In the genomic region with DNA sequence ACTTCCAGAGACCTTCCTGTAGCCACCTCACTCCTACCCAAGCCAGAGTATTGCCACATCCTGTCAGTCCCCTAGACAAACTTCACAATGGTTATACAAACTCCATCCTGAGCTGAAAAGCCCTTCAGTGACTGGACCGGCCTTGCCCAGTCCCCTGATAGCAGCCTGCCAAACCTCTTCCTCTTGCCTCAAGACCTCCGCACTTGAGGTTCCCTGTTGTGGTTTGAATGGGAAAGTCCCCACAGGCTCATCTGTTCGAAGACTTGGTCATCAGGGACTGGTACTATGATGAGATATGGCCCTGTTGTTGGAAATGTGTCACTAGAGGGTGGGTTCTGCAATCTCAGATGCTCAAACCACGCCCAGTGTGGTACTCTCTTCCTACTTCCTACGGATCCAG, we compare ENCODE assay signal across 13 mouse cellular contexts.
DNase-seq lines count a peak whose midpoint lies in the region; ATAC-seq and TF ChIP-seq lines count a peak whose summit lies in the region.
"Had no signal": no experiment of that assay in that cellular context is flagged by ENCODE, and none has a peak within 500 bp of the region (broad histone marks: within the 10 kb centered on the region; RNA-seq: fewer than 3 reads in every experiment).

No protein-coding gene starts in this region.

- H3K4me2 ChIP-seq in lung, embryonic 14.5 days = no peak overlapping the region
- H3K4me2 ChIP-seq: limb, embryonic 12.5 days; stomach, embryonic 15.5 days had no signal

- no peak for ATAC-seq in lung, embryonic 14.5 days (ENCODE audit: insufficient read depth)
- peak; percentile 67 for ATAC-seq in common myeloid progenitor, adult 5-6 weeks (replicated peaks; ENCODE audit: low read depth, poor library complexity, severe bottlenecking)
- ATAC-seq: forebrain, postnatal 0 days; hindbrain, postnatal 0 days had no signal

- WGBS in cerebellum, adult 2 months = 94% methylated on average over 5 of the region's 5 CpGs
- WGBS in lung, embryonic 14.5 days = 54% methylated on average over 5 of the region's 5 CpGs
- WGBS in lung, adult 2 months = 34% methylated on average over 5 of the region's 5 CpGs

- no peak for TF ChIP-seq POLR2A in cerebellum, adult 2 months (IDR thresholded peaks at IDR 0.05; ENCODE audit: borderline replicate concordance, insufficient read depth, low read length)
- no peak for TF ChIP-seq POLR2A in lung, adult 2 months (IDR thresholded peaks at IDR 0.05; ENCODE audit: borderline replicate concordance, extremely low read depth, low read depth, low read length)

- no peak overlapping the region for H3K27ac ChIP-seq in cerebellum, adult 2 months (ENCODE audit: insufficient read depth, low read length)
- peak overlapping the region; percentile 56; the same call in 1 of the 2 replicates for H3K27ac ChIP-seq in lung, embryonic 14.5 days (ENCODE audit: low read depth)
- H3K27ac ChIP-seq: hindbrain, postnatal 0 days; limb, embryonic 12.5 days; stomach, embryonic 15.5 days had no signal

- no peak overlapping the region for H3K9ac ChIP-seq in lung, embryonic 14.5 days
- H3K9ac ChIP-seq: forebrain, postnatal 0 days; limb, embryonic 12.5 days; stomach, embryonic 15.5 days had no signal

- H3K36me3 ChIP-seq in lung, embryonic 14.5 days (ENCODE audit: insufficient read depth) = no peaks in the 10 kb centered on the region
- H3K36me3 ChIP-seq: limb, embryonic 12.5 days; stomach, embryonic 15.5 days had no signal

- DNase-seq in cerebellum, adult 9-11 months = peak; percentile 38
- DNase-seq in cerebellum, adult 2 months = no peak
- DNase-seq in lung, embryonic 14.5 days = no peak
- DNase-seq in lung, adult 2 months = no peak
- DNase-seq in monocyte, adult 2 months (ENCODE audit: low read depth in 1 of 2, low spot score in 2 of 2) = peak; percentile 53 to 65
- DNase-seq in urinary bladder, postnatal 10 days (ENCODE audit: low spot score) = no peak
- DNase-seq in left cerebral cortex, postnatal 36 days (ENCODE audit: low spot score in 2 of 2) = no peak
- DNase-seq: forebrain, postnatal 0 days had no signal

- no peak for TF ChIP-seq CTCF in cerebellum, adult 2 months (IDR thresholded peaks at IDR 0.05; ENCODE audit: borderline replicate concordance, insufficient read depth, low read depth, low read length)
- no peak for TF ChIP-seq CTCF in lung, embryonic 14.5 days (IDR thresholded peaks at IDR 0.05; ENCODE audit: low read depth)
- no peak for TF ChIP-seq CTCF in lung, adult 2 months (IDR thresholded peaks at IDR 0.05; ENCODE audit: insufficient read depth, low read length)

- no peaks in the 10 kb centered on the region for H3K27me3 ChIP-seq in cerebellum, adult 2 months (ENCODE audit: control insufficient read depth, insufficient read depth, low read length)
- H3K27me3 ChIP-seq in lung, embryonic 14.5 days (ENCODE audit: insufficient read depth, low read length) = no peaks in the 10 kb centered on the region
- H3K27me3 ChIP-seq: limb, embryonic 12.5 days; stomach, embryonic 15.5 days had no signal

- H3K4me1 ChIP-seq in cerebellum, adult 2 months (ENCODE audit: control insufficient read depth, insufficient read depth, low read length) = peaks cover 44% of the 10 kb centered on the region
- H3K4me1 ChIP-seq in lung, embryonic 14.5 days (ENCODE audit: insufficient read depth) = peaks cover 36% of the 10 kb centered on the region
- H3K4me1 ChIP-seq in lung, adult 2 months (ENCODE audit: control insufficient read depth, insufficient read depth, low read length) = peaks cover 27% of the 10 kb centered on the region

- intact Hi-C loops in left cerebral cortex, postnatal 36 days (cut with DNase I) = no loop called here

- no peaks in the 10 kb centered on the region for H3K9me3 ChIP-seq in lung, embryonic 14.5 days (ENCODE audit: low read depth, low read length)
- H3K9me3 ChIP-seq: limb, embryonic 12.5 days; stomach, embryonic 15.5 days had no signal

- no peak overlapping the region for H3K4me3 ChIP-seq in cerebellum, adult 2 months (replicated peaks; ENCODE audit: insufficient read depth, low read depth, low read length)
- H3K4me3 ChIP-seq in lung, embryonic 14.5 days (ENCODE audit: low read depth, low read length) = no peak overlapping the region
- H3K4me3 ChIP-seq in lung, adult 2 months (replicated peaks; ENCODE audit: extremely low read depth, low read depth, low read length) = no peak overlapping the region
- H3K4me3 ChIP-seq: layer of hippocampus, adult 2 months; limb, embryonic 12.5 days; stomach, embryonic 15.5 days had no signal

Comparison
In these comparisons a context has a peak if more than half of its experiments do, and no peak if none do; other contexts are left out.
1. DNase-seq: peak in cerebellum, adult 9-11 months (single experiment) and monocyte, adult 2 months (2 of 2); none in cerebellum, adult 2 months (0 of 2), lung, embryonic 14.5 days (single experiment), lung, adult 2 months (single experiment), urinary bladder, postnatal 10 days (single experiment) and left cerebral cortex, postnatal 36 days (0 of 2).